ENCODE assay signal across 8 mouse cellular contexts in genomic region chr10:4334039-4334683, GRCm38 (mm10). TPM values are rescaled to one million over a fixed set of nuclear protein-coding genes. Genes with fewer than 3 reads are reported as not detected.
DNase-seq lines count a peak whose midpoint lies in the region; ATAC-seq lines count a peak whose summit lies in the region.

No protein-coding gene starts in this region.

- peak overlapping the region; percentile 19 for H3K4me3 ChIP-seq in hindbrain, embryonic 11.5 days (ENCODE audit: low read depth, low read length)

- peak; percentile 92 for DNase-seq in Muller cell, postnatal 12 days (ENCODE audit: inconsistent ontology term)
- DNase-seq in cerebellum, adult 9-10 months: peak; percentile 59
- peak; percentile 25 to 66 for DNase-seq in frontal cortex, adult 2 months (ENCODE audit: extremely low spot score in 1 of 2, low spot score in 1 of 2)
- peak; percentile 75 for DNase-seq in hindbrain, embryonic 11.5 days (ENCODE audit: low spot score)
- DNase-seq in layer of hippocampus, postnatal 25 days (ENCODE audit: extremely low spot score in 1 of 2, low spot score in 1 of 2): peak; percentile 27 to 42
- peak; percentile 91 for DNase-seq in lung, postnatal 14 days
- DNase-seq in retina, adult 2 months (ENCODE audit: low read depth, low spot score): peak; percentile 28
- peak; percentile 69 for DNase-seq in thymus, postnatal 4 days

- 0 out of 2 replicates have a peak, but pooled peaks cover 5% of the 10 kb centered on the region for H3K4me1 ChIP-seq in hindbrain, embryonic 11.5 days (replicated peaks; ENCODE audit: control insufficient read depth, insufficient read depth, low read length)

- H3K4me2 ChIP-seq in hindbrain, embryonic 11.5 days (replicated peaks; ENCODE audit: low read depth, low read length): peak overlapping the region; percentile 45

- no peaks in the 10 kb centered on the region for H3K9me3 ChIP-seq in hindbrain, embryonic 11.5 days (ENCODE audit: control insufficient read depth, low read length)

- no peaks in the 10 kb centered on the region for H3K36me3 ChIP-seq in hindbrain, embryonic 11.5 days (ENCODE audit: control insufficient read depth, insufficient read depth, low read length)

- no peaks in the 10 kb centered on the region for H3K27me3 ChIP-seq in hindbrain, embryonic 11.5 days (ENCODE audit: control insufficient read depth, insufficient read depth, low read length)

- H3K9ac ChIP-seq in hindbrain, embryonic 11.5 days (ENCODE audit: low read depth, low read length): no peak overlapping the region

- peak; percentile 84 for ATAC-seq in hindbrain, embryonic 11.5 days (ENCODE audit: low FRiP score)

- WGBS in hindbrain, embryonic 11.5 days: 10% methylated on average over 27 of the region's 27 CpGs

- no peak overlapping the region for H3K27ac ChIP-seq in hindbrain, embryonic 11.5 days (ENCODE audit: low read depth, low read length)

RNA-seq across cellular contexts. Expression of gene Zbtb2, which starts 53.7 kb away (rescaled TPM):
- 8.5 and 8.9 TPM in 2 replicates for polyA plus RNA-seq in frontal cortex, adult 2 months (2012; rRNA removed)
- polyA plus RNA-seq in hindbrain, embryonic 11.5 days (2014; fragmentation: Nextera tagmentation; extraction: Ambion mirVana): 20.2 and 23.1 TPM in 2 replicates
- 10 to 100 TPM; 11.4 to 12.1 TPM for total RNA-seq in layer of hippocampus, postnatal 25 days (2021)

Comparison
In these comparisons a context has a peak if more than half of its experiments do, and no peak if none do; other contexts are left out.
1. DNase-seq: peak in every context shown above with its lines; median percentile 92 in Muller cell, postnatal 12 days; 91 in lung, postnatal 14 days; 75 in hindbrain, embryonic 11.5 days; 69 in thymus, postnatal 4 days; 59 in cerebellum, adult 9-10 months; 46 in frontal cortex, adult 2 months; 34 in layer of hippocampus, postnatal 25 days; 28 in retina, adult 2 months.